In the genomic region with DNA sequence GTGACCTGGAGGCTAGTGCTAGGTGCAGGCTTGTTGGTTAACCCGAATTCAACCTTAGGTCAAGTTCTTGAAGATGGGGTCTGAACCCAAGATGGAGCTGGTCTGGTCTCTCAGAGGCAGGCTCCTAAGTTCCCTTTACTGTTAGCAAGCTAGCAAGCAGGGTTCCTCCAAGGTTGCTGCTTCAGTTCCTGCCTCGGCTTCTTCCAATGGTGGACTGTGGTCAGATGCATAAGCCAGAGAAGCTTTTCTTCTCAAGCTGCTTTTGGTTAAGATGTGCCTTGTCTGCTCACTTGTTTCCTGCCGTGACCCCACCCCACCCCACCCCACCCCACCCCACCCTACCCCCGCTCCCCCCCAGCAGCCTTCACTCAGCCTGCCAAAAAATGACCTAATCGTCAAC, we compare ENCODE assay signal across 42 mouse cellular contexts. TPM values are rescaled to one million over a fixed set of nuclear protein-coding genes. Genes with fewer than 3 reads are reported as not detected.
"Had no signal": no experiment of that assay in that cellular context is flagged by ENCODE, and none has a peak within 500 bp of the region (broad histone marks: within the 10 kb centered on the region; RNA-seq: fewer than 3 reads in every experiment).

No protein-coding gene starts in this region.

- DNase-seq: gastrocnemius, postnatal 14 days; gastrocnemius, postnatal 36 days; heart, adult 11 months; heart, postnatal 14 days; heart, postnatal 36 days; kidney, adult 11 months; kidney, adult 2 months; kidney, adult 9 months; kidney, postnatal 14 days; kidney, postnatal 36 days; layer of hippocampus, adult 9-11 months; layer of hippocampus, postnatal 36 days; liver; liver, embryonic 13.5 days had no signal

- ATAC-seq: hindbrain, embryonic 16.5 days; inflammation-experienced regulatory T-cells, adult 6 months; intestine, embryonic 15.5 days had no signal

- H3K4me3 ChIP-seq: heart, embryonic 10.5 days; heart, embryonic 13.5 days; heart, embryonic 15.5 days; hindbrain, embryonic 10.5 days; hindbrain, embryonic 12.5 days; intestine, embryonic 15.5 days; kidney, embryonic 15.5 days; limb, embryonic 10.5 days; limb, embryonic 12.5 days; liver, embryonic 13.5 days; liver, embryonic 15.5 days had no signal

- H3K27ac ChIP-seq: heart, embryonic 10.5 days; heart, embryonic 13.5 days; heart, embryonic 15.5 days; hindbrain, embryonic 10.5 days; hindbrain, embryonic 12.5 days; hindbrain, embryonic 14.5 days; intestine, embryonic 15.5 days; kidney, embryonic 15.5 days; kidney, postnatal 0 days; limb, embryonic 10.5 days; limb, embryonic 12.5 days; liver, embryonic 13.5 days; liver, embryonic 15.5 days had no signal

- H3K4me1 ChIP-seq: heart, embryonic 13.5 days; heart, embryonic 15.5 days; hindbrain, embryonic 12.5 days; intestine, embryonic 15.5 days; limb, embryonic 10.5 days; liver, embryonic 13.5 days; liver, embryonic 15.5 days had no signal

RNA-seq across cellular contexts. Expression of a gene that starts 1.9 kb away (rescaled TPM):
- polyA plus RNA-seq: inflammation-experienced regulatory T-cells, adult 6 months; liver, embryonic 11.5 days; liver, embryonic 13.5 days; liver, embryonic 15.5 days had no signal

RNA-seq across cellular contexts. Expression of a gene that starts 28.2 kb away (rescaled TPM):
- total RNA-seq: gastrocnemius, adult 8-10 months; heart, adult 8-10 months; heart, postnatal 36 days; layer of hippocampus, adult 18-20 months; layer of hippocampus, adult 8-10 months; layer of hippocampus, postnatal 14 days; layer of hippocampus, postnatal 36 days; left cerebral cortex, adult 18-20 months; left cerebral cortex, postnatal 14 days; left cerebral cortex, postnatal 36 days had no signal
- polyA plus RNA-seq: gonadal fat pad, adult 2 months; heart, embryonic 13.5 days; heart, embryonic 15.5 days; heart, postnatal 0 days; hindbrain, embryonic 10.5 days; hindbrain, embryonic 12.5 days; hindbrain, embryonic 14.5 days; hindbrain, embryonic 16.5 days; inflammation-experienced regulatory T-cells, adult 6 months; intestine, embryonic 15.5 days; kidney, embryonic 15.5 days; large intestine, adult 2 months; liver, embryonic 13.5 days; liver, embryonic 15.5 days had no signal

RNA-seq across cellular contexts. Expression of a gene that starts 36.5 kb away (rescaled TPM):
- total RNA-seq: gastrocnemius, adult 8-10 months; gastrocnemius, postnatal 14 days; gastrocnemius, postnatal 36 days; heart, adult 8-10 months; heart, postnatal 14 days; heart, postnatal 36 days; layer of hippocampus, adult 18-20 months; layer of hippocampus, adult 8-10 months; layer of hippocampus, postnatal 14 days; layer of hippocampus, postnatal 36 days; left cerebral cortex, adult 18-20 months; left cerebral cortex, adult 8-10 months; left cerebral cortex, postnatal 14 days; left cerebral cortex, postnatal 36 days had no signal
- polyA plus RNA-seq: heart, embryonic 10.5 days; heart, embryonic 15.5 days; hindbrain, embryonic 12.5 days; hindbrain, embryonic 14.5 days; hindbrain, embryonic 16.5 days; inflammation-experienced regulatory T-cells, adult 6 months; intestine, embryonic 15.5 days; kidney, embryonic 15.5 days; limb, embryonic 10.5 days; limb, embryonic 12.5 days; limb, embryonic 14.5 days; liver, embryonic 11.5 days; liver, embryonic 13.5 days; liver, embryonic 15.5 days had no signal
